Mouse (Mus musculus): Measurements from ENCODE around the gene Aldh5a1. TPM values are rescaled to one million over a fixed set of nuclear protein-coding genes. Genes with fewer than 3 reads are reported as not detected.
A peak's percentile ranks its signal among the peaks of the same experiment; 100 is the strongest.
"Not testable (repeated sequence)": the region's sequence is repeated elsewhere in the genome, so short reads cannot be mapped to it uniquely, and the experiment has no call there.

Aldh5a1 gene
- 4.0 and 4.3 TPM in 2 replicates for polyA plus RNA-seq (2014; fragmentation: Nextera tagmentation; extraction: Ambion mirVana)

GRCm38 (mm10) chr13:24937108-24937838 lies at the start of gene Aldh5a1:
TSS of gene Aldh5a1 (minus strand) at chr13:24937661.
- H3K27me3 ChIP-seq (replicated peaks; ENCODE audit: control insufficient read depth, insufficient read depth, low read length), result peaks cover 27% of the 10 kb centered on the region

DNA sequence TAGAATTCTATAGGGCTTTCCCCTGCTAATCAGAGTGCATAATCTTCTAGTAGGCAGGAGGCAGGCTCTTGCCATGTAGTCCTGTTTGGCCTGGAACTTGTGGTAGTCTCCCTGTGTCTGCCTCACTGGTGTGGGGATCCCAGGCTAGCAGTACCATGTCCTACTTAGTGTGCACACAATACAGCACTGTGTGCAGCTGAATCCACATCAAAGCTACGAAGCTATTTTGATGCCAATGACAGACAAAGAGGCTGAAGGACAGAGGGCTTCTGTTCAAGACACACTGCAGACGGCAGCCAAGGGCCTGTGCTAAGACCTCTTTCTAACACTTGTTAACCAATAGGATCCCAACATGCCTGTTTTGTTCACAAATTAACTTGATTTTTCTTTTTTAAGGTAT lies 48.0 kb upstream of the Aldh5a1 start:
- WGBS, result 86% methylated on average over 2 of the region's 2 CpGs
- H3K4me1 ChIP-seq (replicated peaks; ENCODE audit: control insufficient read depth, insufficient read depth, low read length), result no peaks in the 10 kb centered on the region
- H3K4me2 ChIP-seq, result no peak overlapping the region
- DNase-seq (ENCODE audit: low spot score) (no peak), ATAC-seq (replicated peaks; ENCODE audit: low FRiP score) (no peak)
- H3K27ac ChIP-seq (ENCODE audit: low read depth, low read length), result no peak overlapping the region
- H3K9ac ChIP-seq (ENCODE audit: low read depth, low read length), result no peak overlapping the region
- no peaks in the 10 kb centered on the region; the same call in 1 of the 2 replicates for H3K36me3 ChIP-seq (ENCODE audit: control insufficient read depth, insufficient read depth, low read length)
- no peak overlapping the region for H3K4me3 ChIP-seq (ENCODE audit: low read depth, low read length)
- no peaks in the 10 kb centered on the region for H3K9me3 ChIP-seq (ENCODE audit: control insufficient read depth, low read length)
- no peaks in the 10 kb centered on the region for H3K27me3 ChIP-seq (replicated peaks; ENCODE audit: control insufficient read depth, insufficient read depth, low read length)

More at GRCm38 (mm10) chr13:24937108-24937838, at the start of gene Aldh5a1:
- H3K27ac ChIP-seq (ENCODE audit: low read depth, low read length), result peak within 1 kb of the TSS; percentile 28; the same call in 1 of the 2 replicates
- H3K4me2 ChIP-seq, result peak within 1 kb of the TSS; percentile 92
- H3K4me1 ChIP-seq (replicated peaks; ENCODE audit: control insufficient read depth, insufficient read depth, low read length), result peaks cover 11% of the 10 kb centered on the region
- WGBS, result 1% methylated on average over 75 of the region's 75 CpGs
- peak; percentile 74 for DNase-seq (ENCODE audit: low spot score)
- peak within 1 kb of the TSS; percentile 81 for H3K4me3 ChIP-seq (ENCODE audit: low read depth, low read length)
- peak within 1 kb of the TSS; percentile 68 for H3K9ac ChIP-seq (ENCODE audit: low read depth, low read length)
- peak; percentile 63 for ATAC-seq (replicated peaks; ENCODE audit: low FRiP score)
- H3K36me3 ChIP-seq (ENCODE audit: control insufficient read depth, insufficient read depth, low read length), result no peaks in the 10 kb centered on the region
- H3K9me3 ChIP-seq (ENCODE audit: control insufficient read depth, low read length), result no peaks in the 10 kb centered on the region

GRCm38 (mm10) chr13:24981031-24981430 lies 43.6 kb upstream of the Aldh5a1 start:
- no peak overlapping the region for H3K9ac ChIP-seq (ENCODE audit: low read depth, low read length)
- 83% methylated on average over 6 of the region's 6 CpGs for WGBS
- no peaks in the 10 kb centered on the region for H3K4me1 ChIP-seq (replicated peaks; ENCODE audit: control insufficient read depth, insufficient read depth, low read length)
- H3K4me2 ChIP-seq, result no peak overlapping the region
- no peak overlapping the region for H3K27ac ChIP-seq (ENCODE audit: low read depth, low read length)
- H3K36me3 ChIP-seq (ENCODE audit: control insufficient read depth, insufficient read depth, low read length), result no peaks in the 10 kb centered on the region
- no peak overlapping the region for H3K4me3 ChIP-seq (ENCODE audit: low read depth, low read length)
- no peaks in the 10 kb centered on the region for H3K27me3 ChIP-seq (replicated peaks; ENCODE audit: control insufficient read depth, insufficient read depth, low read length)
- DNase-seq (ENCODE audit: low spot score) (no peak), ATAC-seq (replicated peaks; ENCODE audit: low FRiP score) (no peak)
- no peaks in the 10 kb centered on the region for H3K9me3 ChIP-seq (ENCODE audit: control insufficient read depth, low read length)

- Histone ChIP-seq H3K9me3 (ENCODE audit: control insufficient read depth, low read length) (no peaks in the 10 kb centered on the region), H3K4me2 (no peak overlapping the region), H3K4me3 (ENCODE audit: low read depth, low read length) (no peak overlapping the region), H3K4me1 (replicated peaks; ENCODE audit: control insufficient read depth, insufficient read depth, low read length) (no peaks in the 10 kb centered on the region), H3K27ac (ENCODE audit: low read depth, low read length) (no peak overlapping the region), H3K36me3 (ENCODE audit: control insufficient read depth, insufficient read depth, low read length) (no peaks in the 10 kb centered on the region), H3K9ac (ENCODE audit: low read depth, low read length) (no peak overlapping the region), H3K27me3 (replicated peaks; ENCODE audit: control insufficient read depth, insufficient read depth, low read length) (no peaks in the 10 kb centered on the region)
- 63% methylated on average over 5 of the region's 5 CpGs for WGBS
- peak; percentile 62 for ATAC-seq (replicated peaks; ENCODE audit: low FRiP score)
- no peak for DNase-seq (ENCODE audit: low spot score)
These were observed 40.4 kb upstream of the Aldh5a1 start for GRCm38 (mm10) chr13:24977820-24978342.

- no peak overlapping the region for H3K27ac ChIP-seq (ENCODE audit: low read depth, low read length)
- no peaks in the 10 kb centered on the region for H3K4me1 ChIP-seq (replicated peaks; ENCODE audit: control insufficient read depth, insufficient read depth, low read length)
- H3K4me3 ChIP-seq (ENCODE audit: low read depth, low read length), result no peak overlapping the region
- H3K4me2 ChIP-seq, result no peak overlapping the region
- no peaks in the 10 kb centered on the region for H3K9me3 ChIP-seq (ENCODE audit: control insufficient read depth, low read length)
- no peak overlapping the region for H3K9ac ChIP-seq (ENCODE audit: low read depth, low read length)
- 72% methylated on average over 4 of the region's 4 CpGs for WGBS
- no peak for DNase-seq (ENCODE audit: low spot score)
- H3K27me3 ChIP-seq (replicated peaks; ENCODE audit: control insufficient read depth, insufficient read depth, low read length), result no peaks in the 10 kb centered on the region
- H3K36me3 ChIP-seq (ENCODE audit: control insufficient read depth, insufficient read depth, low read length), result no peaks in the 10 kb centered on the region
- ATAC-seq (replicated peaks; ENCODE audit: low FRiP score), result no peak
These were observed 38.9 kb upstream of the Aldh5a1 start for GRCm38 (mm10) chr13:24976384-24976783.

- not testable (repeated sequence) for H3K27me3 ChIP-seq (replicated peaks; ENCODE audit: control insufficient read depth, insufficient read depth, low read length); ATAC-seq (replicated peaks; ENCODE audit: low FRiP score); H3K4me3 ChIP-seq (ENCODE audit: low read depth, low read length); H3K9ac ChIP-seq (ENCODE audit: low read depth, low read length); H3K27ac ChIP-seq (ENCODE audit: low read depth, low read length); H3K36me3 ChIP-seq (ENCODE audit: control insufficient read depth, insufficient read depth, low read length); H3K4me2 ChIP-seq; H3K4me1 ChIP-seq (replicated peaks; ENCODE audit: control insufficient read depth, insufficient read depth, low read length); H3K9me3 ChIP-seq (ENCODE audit: control insufficient read depth, low read length); DNase-seq (ENCODE audit: low spot score)
- WGBS, result 73% methylated on average over 3 of the region's 3 CpGs
These were observed 34.3 kb upstream of the Aldh5a1 start for GRCm38 (mm10) chr13:24971776-24972175.

GRCm38 (mm10) chr13:24965846-24966201 lies 28.4 kb upstream of the Aldh5a1 start:
- Histone ChIP-seq H3K27me3 (replicated peaks; ENCODE audit: control insufficient read depth, insufficient read depth, low read length) (no peaks in the 10 kb centered on the region), H3K36me3 (ENCODE audit: control insufficient read depth, insufficient read depth, low read length) (no peaks in the 10 kb centered on the region), H3K9me3 (ENCODE audit: control insufficient read depth, low read length) (no peaks in the 10 kb centered on the region), H3K4me1 (replicated peaks; ENCODE audit: control insufficient read depth, insufficient read depth, low read length) (peaks cover 10% of the 10 kb centered on the region), H3K27ac (ENCODE audit: low read depth, low read length) (no peak overlapping the region), H3K4me3 (ENCODE audit: low read depth, low read length) (peak overlapping the region; percentile 37), H3K4me2 (peak overlapping the region; percentile 69), H3K9ac (ENCODE audit: low read depth, low read length) (no peak overlapping the region)
- no peak for ATAC-seq (replicated peaks; ENCODE audit: low FRiP score)
- no peak for DNase-seq (ENCODE audit: low spot score)
- WGBS, result 35% methylated on average over 5 of the region's 5 CpGs

GRCm38 (mm10) chr13:24965130-24965845 lies 27.8 kb upstream of the Aldh5a1 start:
- 19% methylated on average over 15 of the region's 15 CpGs for WGBS
- Histone ChIP-seq H3K9me3 (ENCODE audit: control insufficient read depth, low read length) (no peaks in the 10 kb centered on the region), H3K36me3 (ENCODE audit: control insufficient read depth, insufficient read depth, low read length) (no peaks in the 10 kb centered on the region), H3K4me3 (ENCODE audit: low read depth, low read length) (peak overlapping the region; percentile 37), H3K9ac (ENCODE audit: low read depth, low read length) (0 out of 2 replicates have a peak overlapping the region, but pooled peaks have one; percentile 30), H3K4me1 (replicated peaks; ENCODE audit: control insufficient read depth, insufficient read depth, low read length) (peaks cover 10% of the 10 kb centered on the region), H3K27ac (ENCODE audit: low read depth, low read length) (no peak overlapping the region), H3K4me2 (peak overlapping the region; percentile 69), H3K27me3 (replicated peaks; ENCODE audit: control insufficient read depth, insufficient read depth, low read length) (no peaks in the 10 kb centered on the region)
- DNase-seq (ENCODE audit: low spot score), result no peak
- ATAC-seq (replicated peaks; ENCODE audit: low FRiP score), result peak; percentile 31; the same call in 1 of the 2 replicates

Measured in liver, embryonic 11.5 days (tissue).